Mouse (Mus musculus): ENCODE results near the gene Slc25a30.

DNA sequence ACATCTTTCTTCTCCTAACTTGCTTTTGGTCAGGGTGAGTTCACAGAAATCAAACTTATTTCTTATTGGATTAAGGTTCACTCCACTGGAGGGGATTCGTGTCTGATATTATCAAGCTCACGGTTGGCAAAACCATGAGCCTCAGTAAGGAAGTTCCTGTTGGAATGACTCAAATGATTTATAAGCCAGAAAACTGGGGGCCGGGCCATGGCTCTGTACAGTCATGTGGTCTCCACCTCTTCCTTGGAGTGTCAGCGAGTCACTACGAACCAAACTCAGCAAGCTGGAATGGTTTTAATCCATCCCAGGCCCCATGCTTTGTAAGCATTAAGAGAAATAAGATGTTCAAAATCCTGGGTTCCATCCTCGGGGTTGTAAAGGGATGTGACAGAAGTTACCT, 29.9 kb downstream of the Slc25a30 start:
- TF ChIP-seq CTCF (IDR thresholded peaks at IDR 0.05; ENCODE audit: insufficient read depth, low read depth, low read length) = no peak
- TF ChIP-seq POLR2A (IDR thresholded peaks at IDR 0.05; ENCODE audit: insufficient read depth, low read depth, low read length) = no peak
